Mouse (Mus musculus) inflammation-experienced regulatory T-cells, adult 6 months (primary cell): Measurements from ENCODE around the gene Map3k9. TPM values are rescaled to one million over a fixed set of nuclear protein-coding genes. Genes with fewer than 3 reads are reported as not detected.

ENCODE experiments used
- ATAC-seq: one replicate; pipeline ENCODE4 v1.8.0; 2017
- polyA plus RNA-seq, 3 experiments: library from polyadenylated mRNA; unstranded; fragments of 100-300 nt; shearing (Covaris generic); gene quantifications; one replicate each; pipeline ENCODE4 v1.2.1; 2017

Map3k9 gene
- under 1 TPM in 2 of 3 experiments, not detected in 1; 0.11 to 0.20 TPM for polyA plus RNA-seq

DNA sequence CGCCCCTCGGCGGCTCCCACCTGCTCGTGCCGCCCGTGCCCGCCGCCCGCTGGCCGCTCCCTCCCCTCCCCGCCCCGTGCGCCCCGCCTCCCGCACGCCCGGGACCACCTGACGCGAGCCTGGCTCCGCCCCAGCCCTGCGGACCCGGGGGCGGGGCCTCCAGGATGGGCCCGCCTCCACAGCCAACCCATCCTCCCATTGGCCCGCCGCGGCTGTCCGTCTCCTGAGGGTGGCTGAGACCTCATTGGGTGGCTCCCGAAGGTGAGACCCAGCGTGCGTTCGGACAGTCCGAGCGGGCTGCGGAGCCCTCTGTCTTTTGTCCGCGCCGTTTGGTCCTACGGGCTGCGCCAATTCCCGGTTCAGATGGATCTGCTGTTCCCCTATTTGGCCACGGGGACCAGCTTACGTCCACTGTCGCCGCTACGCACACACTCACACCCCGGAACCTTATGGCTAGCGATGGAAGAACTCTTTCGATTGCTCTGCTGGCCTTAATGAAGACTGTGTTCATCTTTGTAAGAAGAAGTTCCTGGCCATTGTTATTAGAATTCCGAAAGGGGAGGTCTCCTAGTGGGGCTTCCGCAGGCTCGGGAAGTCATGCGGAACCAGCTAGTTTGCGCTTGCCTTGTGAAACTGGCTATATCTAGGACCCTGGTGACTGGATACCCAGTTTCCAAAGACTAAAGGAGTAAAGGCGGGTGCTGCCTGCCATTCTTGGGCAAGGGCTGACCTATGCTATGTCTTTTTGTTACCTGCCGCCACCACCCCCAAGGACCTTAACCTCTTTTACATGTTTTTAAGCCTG, at the start of gene Map3k9:
TSS of gene Map3k9 (minus strand) at position 71 of the 805 bp plus-strand sequence.
- ATAC-seq, result peak; percentile 91

- ATAC-seq, result no peak
Observed at GRCm38 (mm10) chr12:81828355-81828754, 47.4 kb upstream of the Map3k9 start.

DNA sequence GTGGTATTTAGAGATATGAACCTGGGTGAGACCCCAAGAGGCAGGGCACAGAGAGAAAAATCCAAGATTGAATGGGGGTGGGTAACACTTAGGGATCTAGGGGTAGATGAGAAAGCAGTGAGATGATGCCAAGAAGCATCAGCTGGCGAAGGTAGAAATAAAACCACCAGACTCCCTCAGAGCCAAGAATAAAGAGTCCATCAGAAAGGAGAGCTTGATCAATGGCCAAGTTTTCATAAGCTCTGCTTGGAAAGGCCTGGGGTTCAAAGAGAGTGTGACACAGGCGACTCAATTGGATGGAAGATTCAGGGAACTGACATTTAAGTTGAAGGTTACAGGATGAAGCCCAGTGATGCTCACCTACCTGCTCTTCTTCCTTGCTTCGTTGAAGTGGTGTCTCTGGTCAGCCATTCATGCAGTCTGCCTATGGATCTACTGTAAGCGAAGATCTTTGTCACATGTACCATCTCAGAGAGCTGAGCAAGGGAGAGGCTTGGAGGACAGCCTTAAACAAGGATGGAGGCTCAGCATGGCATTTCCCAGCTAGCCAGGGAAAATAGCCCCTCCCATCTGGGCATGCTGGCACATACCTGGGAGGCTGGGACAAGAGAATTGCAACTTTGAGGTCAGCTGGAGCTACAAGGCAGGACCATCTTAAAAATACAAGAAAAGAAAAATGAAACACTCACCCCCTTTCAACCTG, 42.0 kb upstream of the Map3k9 start:
- ATAC-seq, result no peak

DNA sequence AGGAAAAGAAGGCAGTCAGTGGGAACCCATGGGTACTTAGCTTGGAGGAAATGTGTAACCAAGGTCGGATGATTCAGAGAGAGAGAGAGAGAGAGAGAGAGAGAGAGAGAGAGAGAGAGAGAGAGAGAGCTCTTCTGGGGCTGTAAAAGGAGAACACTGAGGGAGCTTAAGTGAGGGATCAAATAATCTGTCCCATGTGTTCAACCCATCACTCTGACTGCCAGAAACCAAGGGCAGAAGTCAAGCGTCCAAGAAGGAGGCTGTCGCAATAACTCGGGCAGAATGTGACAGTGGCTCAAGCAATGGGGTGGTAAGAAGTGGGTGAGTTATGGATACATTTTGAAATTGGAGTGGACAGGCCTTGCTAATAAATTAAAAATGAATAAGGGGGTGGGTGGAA, 41.2 kb upstream of the Map3k9 start:
- no peak for ATAC-seq

- no peak for ATAC-seq
Observed at GRCm38 (mm10) chr12:81820700-81821099, 39.7 kb upstream of the Map3k9 start.

DNA sequence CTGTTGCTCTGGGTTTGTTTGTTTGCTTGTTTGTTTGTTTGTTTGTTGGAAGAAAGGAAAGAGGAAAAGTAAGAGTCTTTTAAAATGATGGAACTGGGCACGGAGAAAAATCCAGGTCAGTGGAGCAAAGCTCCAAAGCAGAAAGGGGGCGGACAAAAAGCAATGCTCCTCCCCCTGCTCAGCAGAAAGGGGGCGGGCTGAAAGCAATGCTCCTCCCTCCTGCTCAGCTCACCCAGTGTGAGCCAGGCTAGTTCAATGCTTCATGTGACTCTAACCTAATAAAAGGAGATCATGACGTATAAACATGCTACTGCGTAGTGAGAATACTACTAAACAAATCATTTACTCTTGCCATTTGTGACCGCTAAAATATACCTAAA, 36.1 kb upstream of the Map3k9 start:
- ATAC-seq, result no peak

DNA sequence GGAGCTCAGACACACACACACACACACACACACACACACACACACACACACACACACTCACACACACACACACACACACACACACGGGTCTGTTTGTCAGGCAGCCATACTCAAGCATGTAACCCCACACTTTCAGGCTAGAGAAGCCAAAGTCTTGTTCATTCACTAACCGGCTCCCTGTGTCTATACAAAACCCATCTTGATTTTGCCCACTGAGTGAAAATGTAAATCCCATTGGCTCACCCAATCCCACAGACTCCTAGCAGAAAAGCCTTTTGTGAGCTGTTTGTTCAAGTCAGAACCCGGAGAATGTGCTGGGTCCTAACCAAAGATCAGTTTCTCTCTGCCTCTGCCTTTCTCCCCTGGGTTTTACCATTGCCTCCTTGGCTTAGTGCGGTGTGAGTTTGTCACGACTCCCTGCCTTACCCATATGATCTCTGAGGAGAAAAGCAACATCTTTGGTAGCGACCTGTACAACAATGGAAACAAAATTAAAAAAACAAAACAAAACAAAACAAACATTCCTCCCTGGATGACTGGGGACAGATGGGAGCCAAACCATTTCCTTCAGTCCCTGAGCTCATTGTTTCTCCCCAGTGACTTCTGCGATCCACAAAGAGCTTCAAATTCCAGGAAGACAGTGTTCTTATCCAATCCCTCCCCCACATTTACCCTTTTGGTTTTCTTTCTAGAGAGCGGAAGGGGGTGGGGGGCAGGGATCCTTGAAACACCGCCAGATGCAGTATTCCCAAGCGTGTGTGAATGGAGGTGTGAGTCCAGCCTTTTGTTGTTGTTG, 35.6 kb upstream of the Map3k9 start:
- ATAC-seq, result no peak

DNA sequence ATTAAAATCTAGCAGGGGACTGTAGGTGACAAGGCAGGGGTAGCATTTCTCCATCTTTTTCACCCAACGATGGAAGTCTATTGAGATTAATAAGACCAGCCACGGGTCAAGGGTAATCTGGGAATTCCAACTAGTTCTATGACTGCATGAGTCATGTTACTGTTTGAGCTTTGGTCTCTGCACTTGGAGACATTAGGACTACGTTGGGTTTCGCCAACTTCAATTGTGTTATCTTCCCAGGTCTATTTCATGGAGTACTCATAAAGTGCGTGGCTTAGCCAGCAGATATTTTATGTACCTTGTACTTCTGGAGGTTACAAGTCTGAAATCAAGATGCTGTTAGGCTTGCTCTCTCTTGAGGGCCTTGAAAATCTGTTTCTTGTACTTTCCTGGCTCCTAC, 33.8 kb upstream of the Map3k9 start:
- no peak for ATAC-seq

DNA sequence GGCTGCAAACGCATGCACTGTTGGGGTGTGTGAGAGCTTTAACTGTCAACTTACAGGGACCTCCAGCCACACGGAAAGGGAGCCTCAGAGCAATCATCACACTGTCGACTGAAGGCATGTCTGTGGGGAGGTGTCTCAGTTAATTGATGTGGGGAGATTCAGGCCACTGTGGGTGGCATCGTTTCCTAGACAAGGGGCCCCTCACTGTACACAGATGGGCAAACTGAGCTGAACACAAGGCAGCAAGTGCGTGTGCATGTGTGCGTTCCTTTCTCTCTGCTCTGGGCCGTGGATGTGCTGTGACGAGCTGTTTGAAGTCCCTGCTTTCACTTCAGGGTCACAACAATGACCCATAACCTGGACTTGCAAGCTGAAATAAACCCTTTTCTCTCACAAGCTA, 29.4 kb upstream of the Map3k9 start:
- no peak for ATAC-seq

DNA sequence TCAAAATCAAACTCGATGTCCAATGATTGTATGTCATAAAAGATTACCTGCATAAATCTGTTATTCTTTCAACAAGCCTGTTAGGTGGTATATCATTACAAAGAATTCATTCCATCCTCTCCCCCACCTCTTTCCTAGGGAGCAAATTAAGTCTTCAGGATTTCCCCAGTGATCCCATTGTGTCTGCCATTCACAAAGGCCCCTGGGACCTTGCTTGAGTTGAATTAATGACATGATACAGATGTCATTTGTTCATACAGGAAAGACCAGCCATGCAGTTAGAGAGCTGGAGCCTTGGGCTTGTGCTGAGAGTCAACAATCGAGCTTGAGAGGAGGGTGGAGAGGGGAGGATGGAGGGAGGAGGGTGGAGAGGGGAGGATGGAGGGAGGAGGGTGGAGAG, 27.6 kb upstream of the Map3k9 start:
- no peak for ATAC-seq

DNA sequence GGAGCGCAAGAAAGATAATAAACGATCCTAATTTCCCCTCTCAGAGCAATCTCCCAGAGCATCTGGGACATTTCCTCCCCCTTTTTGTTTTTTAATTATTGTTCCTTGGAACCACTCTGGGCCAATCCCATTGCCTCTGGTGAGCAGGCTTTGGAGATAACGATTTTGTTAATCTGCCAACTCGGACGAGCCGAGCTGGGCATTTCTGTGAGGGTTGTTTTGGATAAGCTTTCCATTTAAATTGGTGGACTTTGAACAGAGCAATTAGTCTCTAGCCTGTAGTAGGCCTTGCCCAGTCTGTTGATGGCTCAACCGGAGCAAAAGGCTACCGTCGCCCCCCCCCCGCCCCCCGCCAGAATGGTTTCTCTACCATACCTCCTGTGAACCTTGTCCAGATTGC, 27.0 kb upstream of the Map3k9 start:
- no peak for ATAC-seq

DNA sequence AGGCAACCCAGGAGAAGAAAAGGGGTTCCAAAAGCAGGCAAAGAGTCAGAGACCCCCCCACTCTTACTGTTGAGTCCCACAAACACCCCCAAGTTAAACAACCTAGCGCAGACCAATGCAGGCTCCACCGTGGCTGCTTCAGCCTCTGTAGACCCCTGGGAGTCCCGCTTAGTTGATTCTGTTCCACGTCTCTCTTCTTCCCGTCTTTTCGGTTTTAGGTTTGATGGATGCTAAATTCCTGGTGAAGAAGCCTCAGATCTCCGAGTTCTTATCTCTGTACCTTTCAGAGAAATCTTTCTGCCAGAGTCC, 26.5 kb upstream of the Map3k9 start:
- no peak for ATAC-seq

- peak; percentile 79 for ATAC-seq
Observed at GRCm38 (mm10) chr12:81806759-81807528, 26.0 kb upstream of the Map3k9 start.

DNA sequence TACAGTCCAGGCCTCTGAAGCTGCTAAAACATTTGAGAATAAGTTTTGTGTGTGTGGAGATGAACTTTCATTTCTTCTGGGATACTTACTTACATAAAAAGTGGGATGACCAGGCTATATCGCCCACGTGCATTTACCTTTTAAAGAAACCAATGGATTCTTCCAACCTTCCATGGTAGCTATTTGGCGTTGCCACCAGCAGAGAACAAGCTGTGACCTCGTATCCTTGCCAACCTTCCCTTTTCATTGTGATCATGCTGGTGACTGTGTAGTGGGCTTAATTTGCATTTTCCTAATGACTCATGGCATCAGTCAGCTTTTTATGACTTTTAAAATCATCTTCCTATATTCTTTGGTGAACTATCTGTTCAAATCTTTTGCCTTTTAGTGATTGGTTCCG, 25.1 kb upstream of the Map3k9 start:
- ATAC-seq, result no peak

GRCm38 (mm10) chr12:81803803-81804202, 22.8 kb upstream of the Map3k9 start:
- no peak for ATAC-seq

- no peak for ATAC-seq
Observed at GRCm38 (mm10) chr12:81803016-81803415, 22.0 kb upstream of the Map3k9 start.

- ATAC-seq, result no peak
Observed at GRCm38 (mm10) chr12:81801134-81801533, 20.2 kb upstream of the Map3k9 start.

DNA sequence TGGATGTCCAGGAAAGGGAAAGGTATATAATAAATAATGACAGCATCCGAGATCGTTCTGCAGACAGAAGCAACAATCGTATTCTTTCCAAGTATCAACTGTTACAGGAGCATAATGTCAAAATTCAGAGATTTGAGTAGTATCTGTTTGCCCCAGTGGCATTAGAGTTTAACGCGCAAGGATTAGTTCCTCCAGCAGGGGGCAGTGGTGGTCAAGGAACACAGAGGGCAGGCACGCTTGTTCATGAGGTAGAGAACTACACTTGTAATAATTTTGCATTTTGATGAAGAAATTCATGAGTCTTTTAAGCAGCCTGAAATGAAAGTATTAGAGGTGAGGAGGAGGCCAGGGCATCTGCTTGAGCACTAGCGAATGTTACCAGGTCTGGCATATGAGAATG, 15.6 kb upstream of the Map3k9 start:
- peak; percentile 81 for ATAC-seq

- ATAC-seq, result no peak
Observed at GRCm38 (mm10) chr12:81792511-81793218, 11.7 kb upstream of the Map3k9 start.

DNA sequence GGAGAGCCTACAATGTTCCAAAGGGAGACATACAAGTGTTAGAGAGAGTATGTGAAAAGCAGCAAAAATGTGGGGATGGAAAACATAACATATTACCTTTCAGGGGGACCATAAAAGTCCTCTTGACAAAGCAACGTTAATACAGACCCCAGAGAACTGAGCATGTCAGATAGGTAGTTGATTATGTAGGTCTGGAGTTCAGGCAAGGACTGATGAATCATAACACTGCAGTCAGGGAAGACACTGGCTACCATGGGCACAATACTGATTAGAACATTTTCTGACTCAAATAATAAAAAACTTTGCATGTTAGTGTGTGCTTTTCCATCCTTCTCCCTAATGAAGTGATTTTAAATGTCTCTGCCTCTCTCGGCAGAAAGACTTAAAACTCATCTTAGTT, 8.5 kb upstream of the Map3k9 start:
- no peak for ATAC-seq

DNA sequence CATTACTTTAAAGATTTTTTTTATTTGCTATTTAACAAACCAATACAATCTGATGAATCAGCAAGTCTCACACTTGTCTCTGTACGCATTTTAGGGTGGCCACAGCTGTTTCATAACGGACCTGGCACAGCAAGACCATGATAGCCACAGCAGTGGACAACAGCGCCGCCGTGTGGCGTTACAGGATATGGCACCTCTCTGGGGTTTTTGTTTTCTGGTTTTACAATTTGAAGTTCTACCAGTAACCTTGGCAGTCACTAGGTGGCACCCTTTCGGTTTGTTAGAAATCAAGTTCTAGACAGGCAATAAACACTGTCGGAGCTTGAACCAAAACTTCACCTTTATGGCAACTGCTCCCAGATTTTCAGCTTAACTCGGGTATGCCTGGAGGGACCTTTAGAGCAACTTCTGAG, 7.7 kb upstream of the Map3k9 start:
- ATAC-seq, result peak; percentile 84

GRCm38 (mm10) chr12:81787262-81787661, 6.3 kb upstream of the Map3k9 start:
- no peak for ATAC-seq
